Comparison of ENCODE assay signal across 10 mouse cellular contexts in the genomic region with DNA sequence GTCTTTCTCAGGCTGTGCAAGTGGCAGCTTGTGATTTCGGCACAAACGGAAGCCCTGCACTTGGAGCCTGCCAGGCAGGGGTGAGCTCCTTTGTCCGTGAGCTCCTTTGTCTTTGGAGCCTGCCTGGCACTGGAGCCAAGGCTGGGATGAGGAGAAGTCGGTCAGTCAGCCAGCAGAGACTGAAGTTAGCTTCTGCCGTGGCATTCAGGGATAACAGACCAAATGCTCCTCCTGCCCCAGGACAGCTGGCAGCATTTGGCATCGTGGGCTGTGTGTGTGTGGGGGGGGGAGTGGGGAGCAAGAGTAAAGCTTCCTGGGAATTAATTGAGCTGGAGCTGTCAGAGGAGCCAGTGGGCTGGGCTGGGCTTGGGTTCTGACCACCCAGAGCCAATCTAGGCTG.
A peak's percentile ranks its signal among the peaks of the same experiment; 100 is the strongest.
DNase-seq lines count a peak whose midpoint lies in the region; ATAC-seq and TF ChIP-seq lines count a peak whose summit lies in the region.
"Had no signal": no experiment of that assay in that cellular context is flagged by ENCODE, and none has a peak within 500 bp of the region (broad histone marks: within the 10 kb centered on the region; RNA-seq: fewer than 3 reads in every experiment).

No protein-coding gene starts in this region.

- 0 out of 2 replicates have a peak overlapping the region, but pooled peaks have one; percentile 15 for H3K4me2 ChIP-seq in hindbrain, embryonic 11.5 days (replicated peaks; ENCODE audit: low read depth, low read length)
- H3K4me2 ChIP-seq in midbrain, postnatal 0 days (ENCODE audit: low read depth, low read length, poor library complexity, severe bottlenecking): no peak overlapping the region
- no peak overlapping the region for H3K4me2 ChIP-seq in liver, embryonic 11.5 days
- H3K4me2 ChIP-seq in intestine, embryonic 16.5 days (ENCODE audit: low read depth, low read length): no peak overlapping the region
- H3K4me2 ChIP-seq: limb, embryonic 15.5 days had no signal

- peak overlapping the region; percentile 35 for H3K9ac ChIP-seq in hindbrain, embryonic 11.5 days (ENCODE audit: low read depth, low read length)
- H3K9ac ChIP-seq in midbrain, postnatal 0 days (replicated peaks; ENCODE audit: low read length, poor library complexity, severe bottlenecking): 0 out of 2 replicates have a peak overlapping the region, but pooled peaks have one; percentile 24
- no peak overlapping the region for H3K9ac ChIP-seq in liver, embryonic 11.5 days (ENCODE audit: low read depth, low read length)
- H3K9ac ChIP-seq in intestine, embryonic 16.5 days (ENCODE audit: low read depth, low read length): no peak overlapping the region
- H3K9ac ChIP-seq: limb, embryonic 15.5 days had no signal

- H3K4me3 ChIP-seq in hindbrain, embryonic 11.5 days (ENCODE audit: low read depth, low read length): no peak overlapping the region
- H3K4me3 ChIP-seq in midbrain, postnatal 0 days (ENCODE audit: low read depth, low read length): no peak overlapping the region
- H3K4me3 ChIP-seq in liver, embryonic 11.5 days (ENCODE audit: low read depth, low read length): no peak overlapping the region
- no peak overlapping the region for H3K4me3 ChIP-seq in intestine, embryonic 16.5 days (ENCODE audit: low read length)
- H3K4me3 ChIP-seq: limb, embryonic 15.5 days had no signal

- no peaks in the 10 kb centered on the region for H3K9me3 ChIP-seq in hindbrain, embryonic 11.5 days (ENCODE audit: control insufficient read depth, low read length)
- no peaks in the 10 kb centered on the region for H3K9me3 ChIP-seq in midbrain, postnatal 0 days (ENCODE audit: low read length)
- H3K9me3 ChIP-seq in liver, embryonic 11.5 days (ENCODE audit: control insufficient read depth, low read length): no peaks in the 10 kb centered on the region
- H3K9me3 ChIP-seq in intestine, embryonic 16.5 days (ENCODE audit: control insufficient read depth, low read length): no peaks in the 10 kb centered on the region
- H3K9me3 ChIP-seq: limb, embryonic 15.5 days had no signal

- peak overlapping the region; percentile 82 for H3K27ac ChIP-seq in hindbrain, embryonic 11.5 days (ENCODE audit: low read depth, low read length)
- H3K27ac ChIP-seq in midbrain, postnatal 0 days (ENCODE audit: low read depth, low read length): peak overlapping the region; percentile 90
- H3K27ac ChIP-seq in liver, embryonic 11.5 days (ENCODE audit: low read depth, low read length): no peak overlapping the region
- H3K27ac ChIP-seq in intestine, embryonic 16.5 days (ENCODE audit: low read length): no peak overlapping the region
- H3K27ac ChIP-seq: limb, embryonic 15.5 days had no signal

- intact Hi-C loops in left cerebral cortex, postnatal 25 days (cut with DNase I): no loop called here

- TF ChIP-seq CTCF in midbrain, postnatal 0 days (IDR thresholded peaks at IDR 0.05): no peak

- WGBS in hindbrain, embryonic 11.5 days: 7% methylated on average over 6 of the region's 6 CpGs
- 0% methylated on average over 6 of the region's 6 CpGs for WGBS in midbrain, postnatal 0 days
- WGBS in liver, embryonic 11.5 days: 27% methylated on average over 6 of the region's 6 CpGs
- 22% methylated on average over 6 of the region's 6 CpGs for WGBS in intestine, embryonic 16.5 days

- H3K4me1 ChIP-seq in hindbrain, embryonic 11.5 days (replicated peaks; ENCODE audit: control insufficient read depth, insufficient read depth, low read length): peaks cover 24% of the 10 kb centered on the region
- peaks cover 35% of the 10 kb centered on the region for H3K4me1 ChIP-seq in midbrain, postnatal 0 days (ENCODE audit: insufficient read depth, low read length)
- H3K4me1 ChIP-seq in liver, embryonic 11.5 days (replicated peaks; ENCODE audit: control insufficient read depth, insufficient read depth, low read length): peaks cover 16% of the 10 kb centered on the region
- peaks cover 36% of the 10 kb centered on the region for H3K4me1 ChIP-seq in intestine, embryonic 16.5 days (ENCODE audit: control insufficient read depth, insufficient read depth, low read length)

- H3K36me3 ChIP-seq in hindbrain, embryonic 11.5 days (ENCODE audit: control insufficient read depth, insufficient read depth, low read length): no peaks in the 10 kb centered on the region
- H3K36me3 ChIP-seq in midbrain, postnatal 0 days (ENCODE audit: insufficient read depth, low read length): no peaks in the 10 kb centered on the region
- H3K36me3 ChIP-seq in liver, embryonic 11.5 days (ENCODE audit: control insufficient read depth, insufficient read depth, low read length): no peaks in the 10 kb centered on the region
- no peaks in the 10 kb centered on the region for H3K36me3 ChIP-seq in intestine, embryonic 16.5 days (ENCODE audit: control insufficient read depth, insufficient read depth, low read length)
- H3K36me3 ChIP-seq: limb, embryonic 15.5 days had no signal

- H3K27me3 ChIP-seq in hindbrain, embryonic 11.5 days (ENCODE audit: control insufficient read depth, insufficient read depth, low read length): peaks cover 6% of the 10 kb centered on the region
- no peaks in the 10 kb centered on the region for H3K27me3 ChIP-seq in midbrain, postnatal 0 days (ENCODE audit: insufficient read depth, low read length)
- peaks cover 80% of the 10 kb centered on the region for H3K27me3 ChIP-seq in liver, embryonic 11.5 days (replicated peaks; ENCODE audit: control insufficient read depth, insufficient read depth, low read length)
- H3K27me3 ChIP-seq in intestine, embryonic 16.5 days (replicated peaks; ENCODE audit: control insufficient read depth, insufficient read depth, low read length): peaks cover 30% of the 10 kb centered on the region

- DNase-seq in left cerebral cortex, postnatal 25 days (ENCODE audit: low spot score in 2 of 2): peak; percentile 23 to 49
- no peak for DNase-seq in left cerebral cortex, adult 8-10 months (ENCODE audit: low spot score in 2 of 2)
- peak; percentile 61 for DNase-seq in cerebellum, adult 9-10 months
- peak; percentile 46 for DNase-seq in hindbrain, embryonic 11.5 days (ENCODE audit: low spot score)
- DNase-seq in midbrain, postnatal 0 days (ENCODE audit: low spot score): peak; percentile 88
- DNase-seq in liver, embryonic 11.5 days (ENCODE audit: low spot score): no peak
- no peak for DNase-seq in MN1 (ENCODE audit: low spot score)
- DNase-seq: adrenal gland, postnatal 14 days had no signal

- ATAC-seq in hindbrain, embryonic 11.5 days (ENCODE audit: low FRiP score): no peak
- no peak; the same call in 1 of the 2 replicates for ATAC-seq in midbrain, postnatal 0 days (ENCODE audit: low FRiP score)
- no peak for ATAC-seq in liver, embryonic 11.5 days (replicated peaks; ENCODE audit: low FRiP score)
- no peak for ATAC-seq in intestine, embryonic 16.5 days

Comparison
In these comparisons a context has a peak if more than half of its experiments do, and no peak if none do; other contexts are left out.
1. DNase-seq: peak in left cerebral cortex, postnatal 25 days (2 of 2), cerebellum, adult 9-10 months (single experiment), hindbrain, embryonic 11.5 days (single experiment) and midbrain, postnatal 0 days (single experiment); none in left cerebral cortex, adult 8-10 months (0 of 2), liver, embryonic 11.5 days (single experiment) and MN1 (single experiment).
2. H3K27ac ChIP-seq: peak in hindbrain, embryonic 11.5 days (single experiment) and midbrain, postnatal 0 days (single experiment); none in liver, embryonic 11.5 days (single experiment) and intestine, embryonic 16.5 days (single experiment).
3. H3K9ac ChIP-seq: peak in hindbrain, embryonic 11.5 days (single experiment) and midbrain, postnatal 0 days (single experiment); none in liver, embryonic 11.5 days (single experiment) and intestine, embryonic 16.5 days (single experiment).